Mouse (Mus musculus) layer of hippocampus, postnatal 14 days (tissue): ENCODE measurements around the gene Limk2. TPM values are rescaled to one million over a fixed set of nuclear protein-coding genes. Genes with fewer than 3 reads are reported as not detected.

ENCODE experiments used
- DNase-seq, 2 experiments: peaks; one replicate each; pipeline ENCODE4 v3.0.0; 2021 to 2022; ENCODE audit warnings: low spot score in 2 of 2, mixed read lengths in 1 of 2
- total RNA-seq, 2 experiments: library from RNA; stranded (reverse); gene quantifications; 2 replicates each; pipeline ENCODE4 v1.2.3; 2021

Limk2 gene
- total RNA-seq, 2 experiments from 2014 or later = 98.7 to 113 TPM

DNA sequence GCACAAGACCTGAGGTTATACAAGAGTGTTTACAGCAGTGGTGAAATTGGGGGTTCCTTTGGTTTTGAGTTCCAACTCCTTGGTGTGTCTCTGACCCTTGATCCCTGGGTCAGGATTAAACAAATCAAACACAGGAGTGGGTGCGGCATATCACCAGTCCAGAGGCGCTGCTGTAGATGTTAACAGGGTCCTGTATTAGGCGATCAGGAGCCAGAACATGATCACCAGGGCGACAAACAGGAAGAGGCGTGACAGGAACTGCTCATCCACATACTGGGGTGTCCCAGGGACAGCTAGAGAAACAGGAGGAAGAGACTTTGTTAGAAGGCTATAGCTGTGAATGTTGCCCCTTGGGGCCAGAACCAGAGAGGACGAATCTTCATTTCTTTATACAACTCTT lies 8.8 kb upstream of the Limk2 start:
- no peak for DNase-seq

- no peak for DNase-seq
Measured at GRCm38 (mm10) chr11:3416399-3416798, 7.4 kb upstream of the Limk2 start.

- no peak for DNase-seq
Measured at GRCm38 (mm10) chr11:3412111-3412510, 3.1 kb upstream of the Limk2 start.

- DNase-seq = no peak
Measured at GRCm38 (mm10) chr11:3408131-3408996, 625 bp downstream of the Limk2 start.

DNA sequence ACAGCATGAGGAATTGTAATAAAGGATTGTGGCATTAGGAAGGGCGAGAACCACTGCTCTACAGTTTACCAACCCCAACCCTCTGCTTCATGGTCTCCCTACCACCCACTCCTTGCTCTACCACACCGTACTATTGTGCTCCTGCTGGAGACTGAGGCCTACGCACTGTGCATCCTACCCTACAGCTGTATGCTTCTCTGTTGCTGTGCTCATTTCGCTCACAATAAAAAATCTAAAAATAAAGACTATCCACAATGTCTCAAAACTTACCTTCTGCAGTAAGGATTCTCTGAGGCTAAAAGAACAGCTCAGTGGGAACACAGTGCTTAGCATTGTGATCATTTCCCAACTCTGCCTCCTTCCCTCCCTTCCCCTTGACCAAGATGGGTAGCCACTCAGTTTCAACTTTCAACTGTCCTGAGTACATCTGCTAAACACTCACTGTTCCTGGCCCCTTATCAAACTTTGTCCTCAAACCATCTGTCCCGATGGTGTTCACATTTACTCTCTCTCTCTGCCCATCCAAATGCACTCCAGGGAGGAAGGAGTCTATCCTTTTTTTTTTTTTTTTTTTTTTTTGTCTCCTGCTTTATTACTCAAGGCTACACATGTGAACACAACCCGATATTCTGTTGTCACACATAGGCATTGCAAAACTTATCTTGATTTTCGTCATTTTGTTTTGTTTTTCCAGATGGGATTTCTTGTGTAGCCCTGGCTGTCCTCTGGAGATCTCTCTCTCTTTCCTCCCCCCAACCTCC lies 4.5 kb downstream of the Limk2 start:
- DNase-seq = no peak

- DNase-seq = no peak
Measured at GRCm38 (mm10) chr11:3403024-3403423, 6.0 kb downstream of the Limk2 start.

GRCm38 (mm10) chr11:3398318-3398717 lies 10.7 kb downstream of the Limk2 start:
- DNase-seq = no peak

DNA sequence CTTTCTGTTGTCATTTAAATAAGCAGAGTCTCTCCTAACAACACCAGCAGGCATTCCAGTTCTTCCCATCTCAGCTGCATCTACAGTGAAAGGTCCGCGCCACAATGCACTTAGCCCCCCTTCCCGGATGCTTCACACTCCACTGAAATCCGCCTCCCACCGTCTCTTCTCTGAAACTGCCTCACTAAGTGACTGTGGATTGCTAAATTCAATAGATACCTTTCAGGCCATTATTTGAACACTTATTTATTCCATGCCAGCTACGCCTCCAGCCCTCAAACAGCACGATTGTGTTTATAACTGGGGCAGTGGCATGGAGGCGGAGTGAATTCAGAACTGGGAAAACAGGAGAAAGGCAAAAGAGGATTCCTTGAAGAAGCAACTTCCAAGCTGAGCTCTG lies 12.4 kb downstream of the Limk2 start:
- peak in 1 of 2 experiments; percentile 39 for DNase-seq

- no peak for DNase-seq
Measured at GRCm38 (mm10) chr11:3396091-3396490, 12.9 kb downstream of the Limk2 start.

- DNase-seq = no peak
Measured at GRCm38 (mm10) chr11:3394520-3394919, 14.5 kb downstream of the Limk2 start.

- DNase-seq = no peak
Measured at GRCm38 (mm10) chr11:3392526-3392925, 16.5 kb downstream of the Limk2 start.

- no peak for DNase-seq
Measured at GRCm38 (mm10) chr11:3390789-3391188, 18.2 kb downstream of the Limk2 start.

DNA sequence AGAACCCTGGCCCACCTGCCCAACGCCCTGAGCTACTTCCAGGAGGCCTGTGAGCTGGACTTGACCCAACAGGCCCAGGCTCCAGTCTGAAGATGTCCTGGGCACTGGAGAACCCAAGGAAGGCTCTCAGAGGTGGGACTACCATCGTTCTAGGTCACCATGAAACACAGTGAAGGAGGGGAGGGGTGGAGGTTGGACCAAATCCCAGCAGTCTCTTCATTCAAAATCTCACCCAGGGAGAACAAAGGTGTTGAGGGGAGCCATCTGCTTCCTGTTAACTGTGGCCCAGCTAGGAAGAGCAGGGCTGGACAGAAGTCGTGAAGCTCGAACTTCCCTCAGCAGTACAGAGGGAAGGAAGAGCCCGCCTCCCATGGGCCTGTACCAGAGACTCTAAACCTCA lies 19.0 kb downstream of the Limk2 start:
- DNase-seq = no peak

- no peak for DNase-seq
Measured at GRCm38 (mm10) chr11:3387482-3388196, 21.4 kb downstream of the Limk2 start.

DNA sequence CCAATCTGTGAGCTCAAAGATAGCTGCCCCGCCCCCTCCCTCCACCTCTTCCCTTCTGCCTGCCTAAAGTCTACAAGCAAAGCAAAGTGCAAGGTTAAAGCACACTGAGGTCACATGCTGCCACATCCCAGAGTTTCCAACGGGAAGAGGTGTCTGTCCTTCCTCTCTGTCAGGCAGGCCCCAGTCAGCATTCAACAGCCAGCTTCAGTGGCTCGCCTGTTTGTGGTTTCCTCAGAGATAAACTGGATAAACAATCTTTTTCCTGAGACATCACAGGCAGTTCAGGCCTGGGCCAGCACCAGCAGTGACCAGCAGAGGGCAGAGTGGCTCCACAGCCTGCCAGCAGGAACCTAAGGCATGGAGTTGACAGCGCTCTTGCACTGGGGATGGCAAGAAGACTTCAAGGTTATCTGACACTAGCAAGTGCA lies 22.0 kb downstream of the Limk2 start:
- peak; percentile 86 to 89 for DNase-seq

DNA sequence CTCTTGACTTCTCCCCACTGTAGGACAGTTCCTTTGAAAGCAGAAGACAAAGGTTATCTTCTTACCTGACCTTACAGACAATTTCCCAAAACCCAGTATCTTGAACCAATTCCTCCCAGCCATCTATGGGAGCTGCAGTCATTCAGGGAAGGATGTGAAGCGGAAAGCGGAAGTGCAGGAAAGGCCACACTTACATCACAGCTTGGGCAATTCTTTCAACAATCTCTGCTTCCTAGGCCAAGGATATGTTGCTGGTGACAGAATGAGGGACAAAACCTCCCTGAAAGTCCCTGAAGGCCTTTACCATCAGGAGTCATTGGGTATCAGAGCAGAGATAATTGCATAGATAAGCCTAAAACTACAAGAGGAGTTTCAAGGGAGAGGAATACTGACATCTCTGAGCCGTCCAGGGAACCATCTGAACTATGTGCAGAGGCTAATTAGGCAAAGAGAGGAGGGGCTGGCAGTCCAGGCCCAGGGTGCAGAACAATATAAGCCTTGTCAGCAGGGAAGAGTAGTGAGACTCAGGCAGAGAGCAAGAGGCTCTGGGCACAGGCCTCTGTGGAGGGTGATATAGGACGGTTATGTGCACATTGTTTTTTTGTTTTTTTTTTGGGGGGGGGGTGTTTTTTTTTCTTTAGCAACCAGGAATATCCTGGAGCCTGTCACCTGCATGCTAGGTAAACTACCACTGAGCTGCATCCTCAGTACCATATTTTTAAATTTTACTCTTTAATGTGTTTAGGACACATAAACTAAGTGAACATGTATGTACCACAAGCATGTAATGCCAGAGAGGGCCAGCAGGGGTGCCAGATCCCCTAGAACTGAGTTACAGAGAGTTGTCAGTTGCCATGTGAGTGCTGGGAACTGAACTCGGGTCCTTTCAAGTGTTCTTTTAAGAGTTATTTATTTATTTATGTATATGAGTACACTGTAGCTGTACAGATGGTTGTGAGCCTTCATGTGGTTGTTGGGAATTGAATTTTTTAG lies 26.1 kb downstream of the Limk2 start:
- DNase-seq = no peak

DNA sequence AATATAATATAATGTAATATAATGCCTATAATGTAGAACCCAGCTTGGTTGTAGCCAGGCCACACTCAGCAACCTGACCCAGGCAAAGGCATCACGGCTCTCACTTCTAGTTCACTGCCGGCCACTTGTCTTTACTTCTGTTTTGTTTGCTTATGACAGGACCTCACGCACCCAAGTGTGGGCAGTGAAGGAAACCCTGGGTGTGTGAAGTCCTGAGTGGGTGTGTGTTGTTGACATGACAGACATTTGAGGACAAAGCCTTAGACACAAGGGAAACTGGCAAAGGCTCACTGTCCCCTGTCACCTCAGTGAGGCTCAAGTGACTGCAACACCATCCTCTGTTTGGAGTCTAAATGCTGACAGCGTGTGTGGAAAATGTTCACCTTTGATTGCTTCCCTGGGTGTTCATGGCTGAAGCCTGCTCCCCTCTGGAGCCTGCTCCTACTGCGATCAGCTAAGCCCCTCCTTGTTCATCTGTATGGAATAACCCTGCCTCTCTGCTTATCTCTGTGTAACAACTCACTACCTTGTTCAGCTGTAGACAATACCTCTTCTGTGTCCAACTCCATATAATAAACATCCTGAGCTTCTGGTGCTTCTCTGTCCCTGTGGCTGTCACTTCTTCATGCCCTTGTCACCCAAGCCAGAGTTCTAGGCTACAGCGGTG lies 27.7 kb downstream of the Limk2 start:
- no peak for DNase-seq

DNA sequence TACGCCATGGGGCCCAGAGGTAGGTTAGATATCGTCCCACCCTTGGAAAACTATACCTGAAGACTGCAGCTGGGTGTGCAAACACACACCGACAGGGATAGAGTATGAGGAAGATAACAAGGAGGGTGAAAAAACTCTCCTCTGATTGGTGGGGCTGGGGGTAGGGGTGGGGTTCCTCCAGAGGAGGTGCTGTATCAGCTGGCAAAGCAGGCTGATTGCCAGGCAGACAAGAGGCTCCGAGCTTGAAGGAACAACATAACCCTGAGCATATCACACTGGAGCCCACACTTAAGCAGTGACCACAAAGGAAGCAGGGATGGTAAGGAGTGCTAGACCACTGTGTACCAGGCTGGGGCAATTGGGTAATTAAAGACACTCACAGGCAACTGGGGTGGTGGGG lies 29.6 kb downstream of the Limk2 start:
- DNase-seq = no peak

DNA sequence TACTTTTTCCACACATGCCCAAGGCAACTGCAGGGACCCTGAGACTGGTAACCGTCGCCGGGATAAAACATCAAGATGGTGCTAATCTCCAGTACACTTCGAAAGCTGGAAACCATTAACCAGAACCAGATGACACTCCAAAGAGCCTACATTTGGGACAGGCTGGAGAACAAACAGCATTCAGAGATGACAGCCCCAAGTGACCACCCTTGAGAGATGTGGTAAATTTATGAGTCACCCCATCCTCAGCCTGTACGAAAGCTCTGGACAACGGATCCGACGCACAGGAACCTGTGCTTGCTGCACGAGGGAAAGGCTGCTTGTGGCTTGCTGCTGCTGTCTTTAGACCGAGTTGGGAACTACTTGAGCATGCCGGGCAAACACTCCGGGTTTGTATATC lies 34.2 kb downstream of the Limk2 start:
- DNase-seq = no peak

GRCm38 (mm10) chr11:3374293-3374645 lies 34.7 kb downstream of the Limk2 start:
- DNase-seq = no peak
